Mouse (Mus musculus): ENCODE measurements around the gene Rnf34. TPM values are rescaled to one million over a fixed set of nuclear protein-coding genes. Genes with fewer than 3 reads are reported as not detected.
A peak's percentile ranks its signal among the peaks of the same experiment; 100 is the strongest.

The Rnf34 gene
- total RNA-seq (2021), result 10 to 100 TPM; 28.8 to 31.7 TPM
- long read RNA-seq, experiment 1, full-length matches to known transcripts, result 23 of 26 reads
- long read RNA-seq, experiment 1, partial matches to known transcripts, result 0 of 26 reads
- long read RNA-seq, experiment 1, other reads (novel, unspliced or antisense), result 3 of 26 reads
- long read RNA-seq, experiment 2, full-length matches to known transcripts, result 8 of 10 reads
- long read RNA-seq, experiment 2, partial matches to known transcripts, result 1 of 10 reads
- long read RNA-seq, experiment 2, other reads (novel, unspliced or antisense), result 1 of 10 reads

GRCm38 (mm10) chr5:122849521-122850318 lies at the start of gene Rnf34:
Gene Rnf34 (plus strand): TSS chr5:122850048.
- peak; percentile 97 to 99 for DNase-seq

- no peak for DNase-seq
Observed at GRCm38 (mm10) chr5:122800345-122801010, 49.4 kb upstream of the Rnf34 start.

GRCm38 (mm10) chr5:122801684-122802083 lies 48.2 kb upstream of the Rnf34 start:
- no peak for DNase-seq

GRCm38 (mm10) chr5:122802706-122803105 lies 47.1 kb upstream of the Rnf34 start:
- DNase-seq, result no peak

- no peak for DNase-seq
Observed at GRCm38 (mm10) chr5:122805503-122805902, 44.3 kb upstream of the Rnf34 start.

GRCm38 (mm10) chr5:122811364-122812079 lies 38.3 kb upstream of the Rnf34 start:
- DNase-seq, result peak; percentile 50 to 77

- no peak for DNase-seq
Observed at GRCm38 (mm10) chr5:122812699-122813098, 37.1 kb upstream of the Rnf34 start.

- DNase-seq, result peak; percentile 95 to 97
Observed at GRCm38 (mm10) chr5:122820777-122821523, 28.9 kb upstream of the Rnf34 start, which contains the start of gene Anapc5. Gene Anapc5 (minus strand): TSS chr5:122821339.

GRCm38 (mm10) chr5:122821524-122821885 lies 28.3 kb upstream of the Rnf34 start:
- DNase-seq, result no peak

GRCm38 (mm10) chr5:122822441-122822840 lies 27.4 kb upstream of the Rnf34 start:
- DNase-seq, result no peak

- DNase-seq, result no peak
Observed at GRCm38 (mm10) chr5:122823976-122824375, 25.9 kb upstream of the Rnf34 start.

- DNase-seq, result no peak
Observed at GRCm38 (mm10) chr5:122824450-122824849, 25.4 kb upstream of the Rnf34 start.

- DNase-seq, result no peak
Observed at GRCm38 (mm10) chr5:122825099-122825498, 24.7 kb upstream of the Rnf34 start.

GRCm38 (mm10) chr5:122832536-122832935 lies 17.3 kb upstream of the Rnf34 start:
- DNase-seq, result no peak

GRCm38 (mm10) chr5:122832996-122833395 lies 16.9 kb upstream of the Rnf34 start:
- DNase-seq, result no peak

GRCm38 (mm10) chr5:122841126-122841525 lies 8.7 kb upstream of the Rnf34 start:
- no peak for DNase-seq

- DNase-seq, result no peak
Observed at GRCm38 (mm10) chr5:122843799-122844198, 6.0 kb upstream of the Rnf34 start.

- no peak for DNase-seq
Observed at GRCm38 (mm10) chr5:122850319-122851002, 613 bp downstream of the Rnf34 start.

GRCm38 (mm10) chr5:122852611-122853010 lies 2.8 kb downstream of the Rnf34 start:
- DNase-seq, result no peak

GRCm38 (mm10) chr5:122855858-122856257 lies 6.0 kb downstream of the Rnf34 start:
- DNase-seq, result no peak

GRCm38 (mm10) chr5:122863053-122863452 lies 13.2 kb downstream of the Rnf34 start:
- no peak for DNase-seq

All from heart, adult 18-20 months (tissue).